Mouse (Mus musculus) limb, embryonic 14.5 days (tissue): ENCODE measurements around the gene a. TPM values are rescaled to one million over a fixed set of nuclear protein-coding genes. Genes with fewer than 3 reads are reported as not detected.

Experiments
- ATAC-seq: fragments of 200-750 bp; cut with Nextera tagmentation; 2 replicates; pipeline ENCODE4 v1.8.0; 2017; ENCODE audit warnings: low read depth, moderate number of reproducible peaks, moderate TSS enrichment; ENCODE audit not compliant: low FRiP score
- DNase-seq: peaks from one replicate; pipeline ENCODE4 v3.0.0-alpha.2; 2015; ENCODE audit warnings: low spot score
- H3K27ac ChIP-seq: fragments of 300-500 bp; sonication (generic); replicated peaks from 2 replicates; pipeline ENCODE4 v1.5.1; 2014; ENCODE audit warnings: low read depth, mild to moderate bottlenecking, low read length, moderate library complexity, mixed read lengths
- H3K27me3 ChIP-seq: fragments of 300-500 bp; sonication (generic); 2 replicates; pipeline ENCODE4 v1.6.1; 2014; ENCODE audit warnings: low read length, mixed read lengths; ENCODE audit not compliant: control insufficient read depth, insufficient read depth
- H3K36me3 ChIP-seq: fragments of 300-500 bp; sonication (generic); 2 replicates; pipeline ENCODE4 v1.6.1; 2014; ENCODE audit warnings: mild to moderate bottlenecking, low read length, moderate library complexity, mixed read lengths; ENCODE audit not compliant: control insufficient read depth, insufficient read depth
- H3K4me1 ChIP-seq: fragments of 300-500 bp; sonication (generic); 2 replicates; pipeline ENCODE4 v1.6.1; 2014; ENCODE audit warnings: antibody characterized with exemption, low read length, mixed read lengths; ENCODE audit not compliant: control insufficient read depth, insufficient read depth
- H3K4me2 ChIP-seq: fragments of 300-500 bp; sonication (generic); replicated peaks from 2 replicates; pipeline ENCODE4 v1.6.1; 2014; ENCODE audit warnings: low read depth, mild to moderate bottlenecking, low read length, moderate library complexity; ENCODE audit not compliant: severe bottlenecking
- H3K4me3 ChIP-seq: fragments of 300-500 bp; sonication (generic); replicated peaks from 2 replicates; pipeline ENCODE4 v1.5.1; 2014; ENCODE audit warnings: low read length
- H3K9ac ChIP-seq: fragments of 300-500 bp; sonication (generic); 2 replicates; pipeline ENCODE4 v1.6.1; 2014; ENCODE audit warnings: mild to moderate bottlenecking, low read depth, low read length, moderate library complexity; ENCODE audit not compliant: severe bottlenecking
- H3K9me3 ChIP-seq: fragments of 300-500 bp; sonication (generic); 2 replicates; pipeline ENCODE4 v1.6.1; 2016; ENCODE audit warnings: low read length; ENCODE audit not compliant: control insufficient read depth
- POLR2A ChIP-seq: fragments of 200-500 bp; IDR thresholded peaks from 2 replicates; pipeline ENCODE4 v1.8.0; 2012; ENCODE audit warnings: inconsistent platforms, mild to moderate bottlenecking, moderate library complexity, borderline replicate concordance; ENCODE audit not compliant: insufficient read depth, insufficient read length; ENCODE audit errors: extremely low read depth
- WGBS: fragments of 180-500 bp; shearing (Covaris S2); extraction: QIAGEN DNeasy Blood & Tissue Kit; methylation state at CpG from one replicate; pipeline ENCODE4 v1.1.7; 2014; 5-methylcytosine and 5-hydroxymethylcytosine counted together
- polyA plus RNA-seq, 2 experiments: library from polyadenylated mRNA; depleted of rRNA in 1 of 2; stranded (reverse) in 1 of 2; unstranded in 1 of 2; fragments of >200 nt; fragmentation: Nextera tagmentation in 1 of 2; extraction: Ambion mirVana in 1 of 2; gene quantifications; 2 replicates each; pipeline versions ENCODE4 v1.2.1 to v1.2.3; 2012 to 2014

Gene a
- polyA plus RNA-seq, 2 experiments: 19.9 to 54.5 TPM

DNA sequence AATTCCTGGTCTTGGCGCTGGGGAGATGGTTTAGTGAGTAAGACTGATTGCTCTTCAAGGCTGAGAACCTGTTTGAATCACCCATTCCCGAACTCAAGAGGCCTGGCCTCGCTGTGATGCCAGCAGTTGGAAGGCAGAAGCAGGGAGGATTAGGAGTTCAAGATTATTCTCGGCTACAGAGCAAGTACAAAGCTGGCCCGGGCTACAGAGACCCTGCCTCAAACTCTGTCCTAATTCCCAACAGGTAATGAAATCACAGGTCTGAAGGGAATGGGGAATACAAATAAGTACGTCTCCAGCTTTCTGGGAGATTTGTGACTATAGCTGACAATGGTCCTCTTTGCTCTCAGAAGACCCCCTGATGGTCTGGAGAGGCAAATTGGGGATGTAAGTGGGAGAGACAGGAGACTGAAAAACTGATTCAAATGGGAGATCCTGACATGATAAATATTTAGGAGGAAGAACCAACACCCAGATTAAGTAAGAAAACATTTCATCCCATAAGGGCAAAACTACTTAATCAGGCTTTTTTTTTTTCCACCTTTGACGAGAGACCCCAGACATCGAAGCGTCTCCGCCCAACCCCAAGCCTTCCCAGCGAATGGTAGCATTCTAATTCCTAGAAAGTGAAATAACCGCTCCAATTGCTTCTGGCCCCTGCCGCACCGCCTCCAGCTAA lies 1.1 kb upstream of the a start:
- H3K27ac ChIP-seq: 0 out of 2 replicates have a peak overlapping the region, but pooled peaks have one; percentile 98
- H3K9me3 ChIP-seq: no peaks in the 10 kb centered on the region
- peak overlapping the region; percentile 42 for H3K4me2 ChIP-seq
- H3K36me3 ChIP-seq: no peaks in the 10 kb centered on the region
- peak overlapping the region; percentile 97 for H3K4me3 ChIP-seq
- WGBS: 4% methylated on average over 14 of the region's 14 CpGs
- no peak for TF ChIP-seq POLR2A
- DNase-seq (no peak), ATAC-seq (no peak)
- H3K27me3 ChIP-seq: no peaks in the 10 kb centered on the region
- peaks cover 31% of the 10 kb centered on the region for H3K4me1 ChIP-seq
- peak overlapping the region; percentile 32 for H3K9ac ChIP-seq

DNA sequence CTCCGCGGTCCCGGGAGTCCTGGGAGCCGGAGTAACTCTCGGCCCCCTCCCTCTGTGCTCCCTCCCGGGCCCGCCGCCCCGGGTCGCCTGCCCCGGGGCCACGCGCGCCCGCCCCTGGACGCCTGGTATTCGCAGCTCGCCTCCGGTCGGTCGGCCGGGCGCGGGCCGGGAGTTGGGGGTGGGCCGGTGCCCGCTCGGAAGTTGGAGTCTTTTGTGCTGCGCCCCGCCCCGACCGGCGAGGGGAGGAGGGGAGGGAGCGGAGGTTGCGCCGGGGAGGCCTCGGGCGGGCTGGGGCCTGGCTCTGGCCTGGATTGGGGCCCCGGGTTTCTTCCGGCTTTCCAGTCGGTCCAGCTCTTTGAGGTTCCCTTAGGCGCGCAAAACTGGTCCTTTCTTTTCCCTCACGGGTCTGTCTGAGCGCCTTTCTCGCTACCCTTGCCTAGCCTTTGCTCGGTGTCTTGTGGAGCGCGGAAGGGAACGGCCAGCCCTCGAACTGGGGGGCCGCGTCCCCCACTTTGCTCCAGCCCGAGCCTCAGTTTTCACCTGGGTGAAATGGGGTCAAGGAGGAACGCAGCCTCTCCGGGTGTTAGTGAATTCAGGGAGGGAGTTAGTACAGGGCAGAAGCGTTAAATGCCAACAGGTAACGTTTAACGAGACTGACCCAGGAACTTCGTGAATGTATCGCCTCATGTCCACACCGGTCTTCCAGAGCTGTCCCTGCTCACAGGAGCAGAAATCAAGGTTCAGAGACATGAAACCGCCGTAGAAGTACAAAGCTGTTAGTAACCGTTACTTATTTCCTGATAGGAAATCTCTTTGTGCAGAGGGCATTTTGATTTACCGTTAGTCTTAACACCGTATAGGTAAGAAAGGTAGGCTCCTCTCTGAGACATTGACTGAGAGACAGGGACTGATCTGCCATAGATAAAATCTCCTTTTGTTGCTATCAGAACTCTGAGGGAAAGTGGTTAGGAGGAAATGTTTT lies 750 bp downstream of the a start:
- no peak for TF ChIP-seq POLR2A
- peak overlapping the region; percentile 97 for H3K4me3 ChIP-seq
- H3K27ac ChIP-seq: peak overlapping the region; percentile 98
- no peaks in the 10 kb centered on the region for H3K36me3 ChIP-seq
- H3K27me3 ChIP-seq: no peaks in the 10 kb centered on the region
- 0 out of 2 replicates have a peak, but pooled peaks have one; percentile 5 for ATAC-seq
- H3K9me3 ChIP-seq: no peaks in the 10 kb centered on the region
- DNase-seq: peak; percentile 58
- peak overlapping the region; percentile 98 for H3K9ac ChIP-seq
- whole genome bisulfite sequencing: under 1% methylated on average over 58 of the region's 67 CpGs
- peaks cover 31% of the 10 kb centered on the region for H3K4me1 ChIP-seq
- peak overlapping the region; percentile 71 for H3K4me2 ChIP-seq

DNA sequence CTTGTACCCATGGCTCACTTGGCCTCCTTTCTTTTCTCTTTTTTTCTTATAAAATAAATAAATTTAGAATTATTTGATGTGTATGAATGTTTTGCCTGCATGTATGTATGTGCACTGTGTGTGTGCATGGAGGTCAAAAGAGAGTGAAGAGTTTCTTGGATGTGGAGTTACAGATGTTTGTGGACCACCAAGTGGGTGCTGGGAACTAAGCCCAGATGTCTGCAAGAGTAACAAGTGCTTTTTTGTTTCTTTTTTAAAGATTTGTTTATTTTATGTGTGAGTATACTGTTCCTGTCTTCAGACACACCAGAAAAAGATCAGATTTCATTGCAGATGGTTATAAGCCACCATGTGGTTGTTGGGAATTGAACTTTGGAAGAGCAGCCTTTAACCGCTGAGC lies 12.2 kb downstream of the a start:
- Histone ChIP-seq H3K4me1 (peaks cover 37% of the 10 kb centered on the region), H3K9me3 (no peaks in the 10 kb centered on the region), H3K27me3 (no peaks in the 10 kb centered on the region), H3K9ac (no peak overlapping the region), H3K27ac (no peak overlapping the region), H3K4me3 (no peak overlapping the region), H3K36me3 (no peaks in the 10 kb centered on the region), H3K4me2 (no peak overlapping the region)
- WGBS: 58% methylated on average over 1 of the region's 1 CpGs
- ATAC-seq: no peak
- no peak for TF ChIP-seq POLR2A
- no peak for DNase-seq

DNA sequence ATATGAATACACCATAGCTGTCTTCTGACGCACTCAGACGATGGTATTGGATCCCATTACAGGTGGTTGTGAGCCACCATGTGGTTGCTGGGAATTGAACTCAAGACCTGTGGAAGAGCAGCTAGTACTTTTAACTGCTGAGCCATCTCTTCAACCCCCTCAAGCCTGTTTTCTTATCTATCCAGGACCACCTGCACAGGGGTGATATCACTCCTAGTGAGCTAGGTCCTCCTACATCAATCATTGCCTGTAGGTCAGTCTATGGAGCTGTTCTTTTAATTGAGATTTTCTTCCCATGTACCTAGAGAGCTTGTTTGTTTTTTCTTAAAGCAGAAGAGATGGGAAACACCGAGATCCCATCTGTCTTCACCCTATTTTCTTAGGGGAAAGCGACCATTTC lies 12.6 kb downstream of the a start:
- Histone ChIP-seq H3K4me1 (peaks cover 42% of the 10 kb centered on the region), H3K27ac (no peak overlapping the region), H3K4me3 (no peak overlapping the region), H3K36me3 (no peaks in the 10 kb centered on the region), H3K27me3 (no peaks in the 10 kb centered on the region), H3K9me3 (no peaks in the 10 kb centered on the region), H3K4me2 (no peak overlapping the region), H3K9ac (no peak overlapping the region)
- no peak for DNase-seq
- no peak for TF ChIP-seq POLR2A
- ATAC-seq: no peak
- 77% methylated on average over 4 of the region's 4 CpGs for WGBS

DNA sequence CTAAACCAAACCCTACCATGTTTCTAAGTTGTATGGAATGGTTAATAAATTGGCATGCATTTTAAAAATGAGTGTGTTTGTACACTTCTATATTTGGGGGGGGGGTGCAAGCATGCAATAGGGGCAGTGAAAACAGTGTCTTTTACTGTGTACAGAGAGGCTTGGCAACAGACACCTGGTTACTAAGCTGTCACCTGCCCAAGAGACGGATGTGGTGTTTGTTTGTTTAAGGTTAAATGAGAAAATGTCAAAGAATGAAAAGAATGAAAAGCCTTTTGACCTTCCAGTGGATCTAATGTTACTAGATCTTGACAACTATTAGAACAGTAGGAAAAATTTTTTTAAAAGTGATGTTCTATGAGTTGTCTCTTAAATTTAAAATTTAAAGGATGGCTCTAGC lies 16.5 kb downstream of the a start:
- Histone ChIP-seq H3K4me1 (peaks cover 57% of the 10 kb centered on the region), H3K9me3 (no peaks in the 10 kb centered on the region), H3K27ac (no peak overlapping the region), H3K4me3 (no peak overlapping the region), H3K27me3 (no peaks in the 10 kb centered on the region), H3K36me3 (no peaks in the 10 kb centered on the region), H3K4me2 (no peak overlapping the region), H3K9ac (no peak overlapping the region)
- TF ChIP-seq POLR2A: no peak
- WGBS: 65% methylated on average over 1 of the region's 1 CpGs
- DNase-seq (no peak), ATAC-seq (no peak)
